8 mouse cellular contexts compared by ENCODE assay signal in the genomic region with DNA sequence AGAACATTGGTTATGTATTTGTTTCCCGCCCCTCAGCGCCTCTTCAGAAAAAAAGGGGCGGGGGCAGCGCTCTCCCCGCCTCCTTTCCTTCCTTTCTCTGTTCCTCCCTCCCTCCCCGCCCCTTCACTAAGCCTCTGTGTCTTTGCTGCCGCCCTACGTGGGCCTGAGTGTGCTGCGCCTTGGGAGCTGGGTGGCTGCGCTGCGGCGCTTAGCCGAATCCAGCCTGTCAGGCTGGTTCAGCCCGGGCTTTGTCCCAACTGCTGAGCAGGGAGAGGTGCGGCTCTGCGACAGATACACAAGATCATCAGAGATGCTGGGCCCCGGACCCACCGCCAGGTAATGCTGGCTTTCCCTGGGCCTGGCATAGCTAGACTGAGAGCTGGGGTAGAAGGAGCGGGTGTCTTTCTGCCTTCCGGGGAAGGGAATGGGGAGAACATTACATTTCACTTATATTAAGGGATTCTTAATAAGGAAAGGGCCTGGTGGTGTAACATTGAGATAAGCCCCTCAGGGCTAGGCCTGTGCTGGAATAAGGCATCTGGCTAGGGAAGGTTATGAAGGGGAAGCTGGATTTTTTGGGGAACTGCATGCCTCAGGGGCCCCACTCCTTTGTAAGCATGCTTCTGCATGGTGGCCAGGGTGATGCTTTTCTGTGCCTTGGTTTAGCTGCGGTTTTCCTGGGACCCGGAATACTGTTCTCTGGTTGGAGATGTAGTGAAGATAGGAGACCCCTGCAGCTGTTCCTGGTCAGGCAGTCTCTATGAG. TPM values are rescaled to one million over a fixed set of nuclear protein-coding genes. Genes with fewer than 3 reads are reported as not detected.
DNase-seq lines count a peak whose midpoint lies in the region; ATAC-seq and TF ChIP-seq lines count a peak whose summit lies in the region.

No protein-coding gene starts in this region.

- ATAC-seq in cerebellum, adult (ENCODE audit: insufficient number of reproducible peaks, low FRiP score, low TSS enrichment), result peak; percentile 95
- ATAC-seq in forebrain, embryonic 13.5 days, result peak; percentile 98
- ATAC-seq in heart, postnatal 0 days (ENCODE audit: insufficient read depth, low read depth), result peak; percentile 92
- ATAC-seq in liver, embryonic 15.5 days (ENCODE audit: insufficient read depth), result peak; percentile 89
- ATAC-seq in neural tube, embryonic 12.5 days (ENCODE audit: low FRiP score, low read depth), result peak; percentile 95
- peak; percentile 95 for ATAC-seq in stomach, postnatal 0 days (ENCODE audit: low FRiP score, low TSS enrichment)

- TF ChIP-seq CTCF in E14TG2a.4 (conservative IDR thresholded peaks at IDR 0.05; ENCODE audit: low read length), result no peak
- peak; percentile 23 for TF ChIP-seq CTCF in heart, postnatal 0 days (IDR thresholded peaks at IDR 0.05; ENCODE audit: low read depth)
- peak; percentile 70 for TF ChIP-seq CTCF in stomach, postnatal 0 days (IDR thresholded peaks at IDR 0.05; ENCODE audit: low read depth)

- peak overlapping the region; percentile 82 for H3K27ac ChIP-seq in forebrain, embryonic 13.5 days
- no peak overlapping the region for H3K27ac ChIP-seq in heart, postnatal 0 days (ENCODE audit: low read depth)
- H3K27ac ChIP-seq in liver, embryonic 15.5 days (replicated peaks), result 0 out of 2 replicates have a peak overlapping the region, but pooled peaks have one; percentile 15
- H3K27ac ChIP-seq in neural tube, embryonic 12.5 days, result 0 out of 2 replicates have a peak overlapping the region, but pooled peaks have one; percentile 17
- peak overlapping the region; percentile 63 for H3K27ac ChIP-seq in stomach, postnatal 0 days (replicated peaks)

- DNase-seq in heart, postnatal 0 days (ENCODE audit: low spot score), result peak; percentile 48
- peak; percentile 71 to 81 for DNase-seq in kidney, postnatal 36 days
- DNase-seq in stomach, postnatal 0 days (ENCODE audit: low spot score), result peak; percentile 88

- peak overlapping the region; percentile 75 for H3K9ac ChIP-seq in forebrain, embryonic 13.5 days
- no peak overlapping the region; the same call in 1 of the 2 replicates for H3K9ac ChIP-seq in heart, postnatal 0 days (replicated peaks; ENCODE audit: low read depth, low read length)
- H3K9ac ChIP-seq in liver, embryonic 15.5 days, result peak overlapping the region; percentile 49; the same call in 1 of the 2 replicates
- H3K9ac ChIP-seq in neural tube, embryonic 12.5 days, result peak overlapping the region; percentile 65
- peak overlapping the region; percentile 51; the same call in 1 of the 2 replicates for H3K9ac ChIP-seq in stomach, postnatal 0 days (ENCODE audit: low read length)

- WGBS in forebrain, embryonic 13.5 days, result 4% methylated on average over 21 of the region's 22 CpGs
- 7% methylated on average over 22 of the region's 22 CpGs for WGBS in heart, postnatal 0 days
- WGBS in liver, embryonic 15.5 days (ENCODE audit: insufficient replicate concordance), result 3% methylated on average over 22 of the region's 22 CpGs
- WGBS in neural tube, embryonic 12.5 days, result 7% methylated on average over 20 of the region's 22 CpGs
- 6% methylated on average over 21 of the region's 22 CpGs for WGBS in stomach, postnatal 0 days

- no peaks in the 10 kb centered on the region for H3K36me3 ChIP-seq in E14TG2a.4 (ENCODE audit: insufficient read depth, low read length)
- no peaks in the 10 kb centered on the region for H3K36me3 ChIP-seq in forebrain, embryonic 13.5 days (ENCODE audit: poor library complexity, severe bottlenecking)
- no peaks in the 10 kb centered on the region for H3K36me3 ChIP-seq in heart, postnatal 0 days (replicated peaks; ENCODE audit: control insufficient read depth, insufficient read depth, low read length)
- no peaks in the 10 kb centered on the region for H3K36me3 ChIP-seq in liver, embryonic 15.5 days (replicated peaks)
- no peaks in the 10 kb centered on the region for H3K36me3 ChIP-seq in neural tube, embryonic 12.5 days
- no peaks in the 10 kb centered on the region for H3K36me3 ChIP-seq in stomach, postnatal 0 days (ENCODE audit: control insufficient read depth, insufficient read depth, low read length)

- TF ChIP-seq EP300 in heart, postnatal 0 days (IDR thresholded peaks at IDR 0.05; ENCODE audit: low read depth), result no peak
- no peak for TF ChIP-seq EP300 in stomach, postnatal 0 days (optimal IDR thresholded peaks at IDR 0.05)

- H3K27me3 ChIP-seq in E14TG2a.4 (ENCODE audit: insufficient read depth, low read length), result no peaks in the 10 kb centered on the region
- H3K27me3 ChIP-seq in forebrain, embryonic 13.5 days, result no peaks in the 10 kb centered on the region
- no peaks in the 10 kb centered on the region for H3K27me3 ChIP-seq in heart, postnatal 0 days (ENCODE audit: control insufficient read depth, insufficient read depth, low read length)
- H3K27me3 ChIP-seq in liver, embryonic 15.5 days, result no peaks in the 10 kb centered on the region
- no peaks in the 10 kb centered on the region for H3K27me3 ChIP-seq in neural tube, embryonic 12.5 days (replicated peaks)
- no peaks in the 10 kb centered on the region for H3K27me3 ChIP-seq in stomach, postnatal 0 days (ENCODE audit: control insufficient read depth, insufficient read depth, low read length)

- H3K4me3 ChIP-seq in E14TG2a.4 (replicated peaks; ENCODE audit: low read length), result peak overlapping the region; percentile 73
- H3K4me3 ChIP-seq in forebrain, embryonic 13.5 days, result peak overlapping the region; percentile 50
- H3K4me3 ChIP-seq in heart, postnatal 0 days (ENCODE audit: low read depth, low read length), result peak overlapping the region; percentile 35
- H3K4me3 ChIP-seq in liver, embryonic 15.5 days (replicated peaks), result peak overlapping the region; percentile 55
- peak overlapping the region; percentile 42 for H3K4me3 ChIP-seq in neural tube, embryonic 12.5 days
- peak overlapping the region; percentile 39 for H3K4me3 ChIP-seq in stomach, postnatal 0 days (ENCODE audit: low read depth, low read length)

- H3K4me1 ChIP-seq in E14TG2a.4 (replicated peaks; ENCODE audit: low read depth, low read length), result peaks cover 26% of the 10 kb centered on the region
- peaks cover 34% of the 10 kb centered on the region for H3K4me1 ChIP-seq in forebrain, embryonic 13.5 days
- H3K4me1 ChIP-seq in heart, postnatal 0 days (ENCODE audit: control insufficient read depth, insufficient read depth), result no peaks in the 10 kb centered on the region
- H3K4me1 ChIP-seq in liver, embryonic 15.5 days (replicated peaks), result peaks cover 14% of the 10 kb centered on the region; the same call in 1 of the 2 replicates
- H3K4me1 ChIP-seq in neural tube, embryonic 12.5 days, result peaks cover 15% of the 10 kb centered on the region
- peaks cover 3% of the 10 kb centered on the region; the same call in 1 of the 2 replicates for H3K4me1 ChIP-seq in stomach, postnatal 0 days (replicated peaks; ENCODE audit: control insufficient read depth, insufficient read depth)

- H3K4me2 ChIP-seq in forebrain, embryonic 13.5 days, result peak overlapping the region; percentile 66
- H3K4me2 ChIP-seq in heart, postnatal 0 days (ENCODE audit: low read depth, low read length), result peak overlapping the region; percentile 57
- H3K4me2 ChIP-seq in liver, embryonic 15.5 days, result peak overlapping the region; percentile 71
- peak overlapping the region; percentile 61 for H3K4me2 ChIP-seq in neural tube, embryonic 12.5 days (replicated peaks)
- peak overlapping the region; percentile 61 for H3K4me2 ChIP-seq in stomach, postnatal 0 days (replicated peaks; ENCODE audit: low read depth)

- no peaks in the 10 kb centered on the region for H3K9me3 ChIP-seq in E14TG2a.4 (ENCODE audit: low read length)
- no peaks in the 10 kb centered on the region for H3K9me3 ChIP-seq in forebrain, embryonic 13.5 days (replicated peaks)
- no peaks in the 10 kb centered on the region for H3K9me3 ChIP-seq in heart, postnatal 0 days (replicated peaks; ENCODE audit: control insufficient read depth, low read length)
- no peaks in the 10 kb centered on the region for H3K9me3 ChIP-seq in liver, embryonic 15.5 days (replicated peaks)
- no peaks in the 10 kb centered on the region for H3K9me3 ChIP-seq in neural tube, embryonic 12.5 days
- H3K9me3 ChIP-seq in stomach, postnatal 0 days (ENCODE audit: control insufficient read depth, low read length), result no peaks in the 10 kb centered on the region

RNA-seq across cellular contexts. Expression of a gene that starts 54.6 kb away (rescaled TPM):
- 102 and 104 TPM in 2 replicates for polyA plus RNA-seq in forebrain, embryonic 13.5 days (2015; fragmentation: Nextera tagmentation; extraction: Ambion mirVana)
- 1.2 and 1.5 TPM in 2 replicates for total RNA-seq in heart, postnatal 0 days (2014; rRNA removed; ENCODE audit: low replicate concordance)
- polyA plus RNA-seq in heart, postnatal 0 days (2015; fragmentation: Nextera tagmentation; extraction: Ambion mirVana), result 0.79 and 0.86 TPM in 2 replicates
- 9.3 and 9.5 TPM in 2 replicates for polyA plus RNA-seq in liver, embryonic 15.5 days (2015; fragmentation: Nextera tagmentation; extraction: Ambion mirVana)
- 97.7 and 105 TPM in 2 replicates for polyA plus RNA-seq in neural tube, embryonic 12.5 days (2016; fragmentation: Nextera tagmentation; extraction: Ambion mirVana)
- 18.1 and 19.4 TPM in 2 replicates for polyA plus RNA-seq in stomach, postnatal 0 days (2015; fragmentation: Nextera tagmentation; extraction: Ambion mirVana)
